Mouse (Mus musculus) hindbrain, postnatal 0 days (tissue): Measurements from ENCODE around the gene Gfer. TPM values are rescaled to one million over a fixed set of nuclear protein-coding genes. Genes with fewer than 3 reads are reported as not detected.
A peak's percentile ranks its signal among the peaks of the same experiment; 100 is the strongest.

Experiments
- ATAC-seq: fragments of 200-750 bp; cut with Nextera tagmentation; 2 replicates; pipeline ENCODE4 v1.8.0; 2017; ENCODE audit warnings: mild to moderate bottlenecking, moderate TSS enrichment, moderate library complexity
- DNase-seq: peaks from one replicate; pipeline ENCODE4 v3.0.0-alpha.2; 2015; ENCODE audit warnings: low spot score
- H3K27ac ChIP-seq: fragments of 300-500 bp; sonication (generic); 2 replicates; pipeline ENCODE4 v1.5.1; 2014; ENCODE audit warnings: mild to moderate bottlenecking
- H3K27me3 ChIP-seq: fragments of 300-500 bp; sonication (generic); 2 replicates; pipeline ENCODE4 v1.6.1; 2014; ENCODE audit warnings: low read length, mixed read lengths; ENCODE audit not compliant: insufficient read depth
- H3K36me3 ChIP-seq: fragments of 300-500 bp; sonication (generic); 2 replicates; pipeline ENCODE4 v1.6.1; 2014; ENCODE audit warnings: low read length, mixed read lengths; ENCODE audit not compliant: insufficient read depth
- H3K4me1 ChIP-seq: fragments of 300-500 bp; sonication (generic); 2 replicates; pipeline ENCODE4 v1.6.1; 2014; ENCODE audit warnings: antibody characterized with exemption, low read length, mixed read lengths; ENCODE audit not compliant: insufficient read depth
- H3K4me2 ChIP-seq: fragments of 300-500 bp; sonication (generic); 2 replicates; pipeline ENCODE4 v1.6.1; 2014; ENCODE audit warnings: low read depth, mild to moderate bottlenecking, low read length, moderate library complexity, mixed read lengths
- H3K4me3 ChIP-seq: fragments of 300-500 bp; sonication (generic); 2 replicates; pipeline ENCODE4 v1.5.1; 2014; ENCODE audit warnings: low read length
- H3K9ac ChIP-seq: fragments of 300-500 bp; sonication (generic); replicated peaks from 2 replicates; pipeline ENCODE4 v1.6.1; 2014; ENCODE audit warnings: mild to moderate bottlenecking, low read length, moderate library complexity, mixed read lengths
- H3K9me3 ChIP-seq: fragments of 300-500 bp; sonication (generic); 2 replicates; pipeline ENCODE4 v1.6.1; 2016; ENCODE audit warnings: low read length, mixed read lengths
- CTCF ChIP-seq: IDR thresholded peaks from 2 replicates; pipeline ENCODE4 v1.5.1; 2016; ENCODE audit warnings: antibody characterized with exemption, control low read depth, low read depth
- WGBS: fragments of 180-500 bp; shearing (Covaris S2); extraction: QIAGEN DNeasy Blood & Tissue Kit; methylation state at CpG from one replicate; pipeline ENCODE4 v1.1.7; 2014; 5-methylcytosine and 5-hydroxymethylcytosine counted together
- polyA plus RNA-seq: library from polyadenylated mRNA; unstranded; fragments of >200 nt; fragmentation: Nextera tagmentation; extraction: Ambion mirVana; gene quantifications from 2 replicates; pipeline ENCODE4 v1.2.1, GENCODE M21; 2015
- total RNA-seq: library from RNA; depleted of rRNA; stranded (reverse); fragments of >200 nt; gene quantifications from 2 replicates; pipeline ENCODE4 v1.2.3, GENCODE M21; 2014; rRNA removed

The Gfer gene
- total and polyA plus RNA-seq, 2 experiments from 2014 or later: 26.1 to 39.7 TPM

GRCm38 (mm10) chr17:24645916-24646315, 50.0 kb downstream of the Gfer start:
- H3K9ac ChIP-seq: no peak overlapping the region
- H3K4me1 ChIP-seq: peaks cover 4% of the 10 kb centered on the region; the same call in 1 of the 2 replicates
- no peak for TF ChIP-seq CTCF
- H3K4me3 ChIP-seq: no peak overlapping the region
- no peak overlapping the region for H3K4me2 ChIP-seq
- H3K27ac ChIP-seq: 0 out of 2 replicates have a peak overlapping the region, but pooled peaks have one; percentile 11
- DNase-seq (no peak), ATAC-seq (no peak)
- H3K9me3 ChIP-seq: no peaks in the 10 kb centered on the region
- WGBS: 83% methylated on average over 3 of the region's 3 CpGs
- no peaks in the 10 kb centered on the region for H3K36me3 ChIP-seq
- H3K27me3 ChIP-seq: no peaks in the 10 kb centered on the region

- H3K9ac ChIP-seq: no peak overlapping the region
- no peaks in the 10 kb centered on the region for H3K27me3 ChIP-seq
- DNase-seq: no peak
- H3K36me3 ChIP-seq: 0 out of 2 replicates have a peak, but pooled peaks cover under 1% of the 10 kb centered on the region
- ATAC-seq: no peak
- no peak for TF ChIP-seq CTCF
- H3K4me3 ChIP-seq: no peak overlapping the region
- peaks cover 4% of the 10 kb centered on the region; the same call in 1 of the 2 replicates for H3K4me1 ChIP-seq
- WGBS: 77% methylated on average over 9 of the region's 9 CpGs
- no peak overlapping the region for H3K4me2 ChIP-seq
- no peaks in the 10 kb centered on the region for H3K9me3 ChIP-seq
- peak overlapping the region; percentile 60; the same call in 1 of the 2 replicates for H3K27ac ChIP-seq
Measured at GRCm38 (mm10) chr17:24644875-24645721, 50.9 kb downstream of the Gfer start.

DNA sequence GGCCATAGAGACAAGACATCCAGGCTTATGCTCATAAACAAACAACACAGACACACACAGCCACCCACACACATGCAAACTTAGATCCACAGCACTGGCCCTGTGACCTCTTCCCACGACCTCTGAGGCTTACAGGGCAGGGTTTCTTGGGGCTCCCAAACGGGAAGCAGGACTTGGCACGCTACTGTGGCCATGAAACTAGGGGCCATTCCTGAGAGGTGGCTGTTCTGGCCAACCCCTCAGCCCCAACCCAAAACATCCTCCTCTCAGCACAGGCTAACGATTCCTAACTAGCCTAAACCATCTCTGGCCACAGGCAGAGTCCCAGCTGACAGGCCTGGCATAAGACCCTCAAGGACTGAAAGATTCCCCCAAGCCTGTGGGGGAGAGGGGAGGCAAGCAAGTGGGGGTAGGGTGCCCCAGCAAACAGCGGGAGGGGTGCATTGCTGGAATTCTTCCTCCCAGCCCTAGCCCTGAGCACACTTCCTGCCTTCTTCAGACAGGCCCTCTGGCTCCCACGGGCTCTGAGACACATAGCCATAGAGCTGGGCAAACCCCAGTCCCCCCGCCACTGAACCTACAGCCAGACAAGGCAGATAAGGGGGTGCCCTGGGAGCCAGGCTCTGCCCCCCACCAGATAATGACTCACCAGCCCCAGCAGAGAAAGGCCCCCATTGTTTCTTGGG, 51.8 kb downstream of the Gfer start:
- no peak overlapping the region for H3K9ac ChIP-seq
- H3K27me3 ChIP-seq: no peaks in the 10 kb centered on the region
- 61% methylated on average over 6 of the region's 7 CpGs for WGBS
- no peak for TF ChIP-seq CTCF
- DNase-seq (no peak), ATAC-seq (no peak)
- H3K4me1 ChIP-seq: no peaks in the 10 kb centered on the region
- H3K4me3 ChIP-seq: no peak overlapping the region
- H3K36me3 ChIP-seq: 0 out of 2 replicates have a peak, but pooled peaks cover 10% of the 10 kb centered on the region
- no peaks in the 10 kb centered on the region for H3K9me3 ChIP-seq
- H3K27ac ChIP-seq: peak overlapping the region; percentile 60; the same call in 1 of the 2 replicates
- no peak overlapping the region for H3K4me2 ChIP-seq

Other genes starting within 250 kb of the Gfer start
Only the 30 nearest of the 32 such genes appear.
- gene Pgp, start 225.8 kb downstream of the Gfer start, total RNA-seq: 71.7 and 74.1 TPM in 2 replicates
- 94.1 and 97.6 TPM in 2 replicates for gene Pgp, start 225.8 kb downstream of the Gfer start, polyA plus RNA-seq
- 0.47 and 4.0 TPM in 2 replicates for gene Bricd5, start 222.3 kb downstream of the Gfer start, total RNA-seq
- gene Bricd5, start 222.3 kb downstream of the Gfer start, polyA plus RNA-seq: 1.3 and 1.4 TPM in 2 replicates
- gene Mlst8, start 217.1 kb downstream of the Gfer start, total RNA-seq: 45.9 and 55.3 TPM in 2 replicates
- gene Mlst8, start 217.1 kb downstream of the Gfer start, polyA plus RNA-seq: 26.3 and 26.4 TPM in 2 replicates
- 152 and 163 TPM in 2 replicates for gene Caskin1, start 207.6 kb downstream of the Gfer start, total RNA-seq
- 42.1 and 43.7 TPM in 2 replicates for gene Caskin1, start 207.6 kb downstream of the Gfer start, polyA plus RNA-seq
- 159 and 165 TPM in 2 replicates for gene Traf7, start 168.2 kb downstream of the Gfer start, total RNA-seq
- 64.0 and 66.1 TPM in 2 replicates for gene Traf7, start 168.2 kb downstream of the Gfer start, polyA plus RNA-seq
- 2.7 and 4.0 TPM in 2 replicates for gene Rab26, start 161.9 kb downstream of the Gfer start, total RNA-seq
- gene Rab26, start 161.9 kb downstream of the Gfer start, polyA plus RNA-seq: 10.6 and 14.7 TPM in 2 replicates
- 87.9 and 99.2 TPM in 2 replicates for gene Pkd1, start 146.3 kb downstream of the Gfer start, total RNA-seq
- 14.9 and 16.0 TPM in 2 replicates for gene Pkd1, start 146.3 kb downstream of the Gfer start, polyA plus RNA-seq
- 98.0 and 114 TPM in 2 replicates for gene Tsc2, start 63.5 kb downstream of the Gfer start, total RNA-seq
- gene Tsc2, start 63.5 kb downstream of the Gfer start, polyA plus RNA-seq: 45.7 and 51.2 TPM in 2 replicates
- gene Nthl1, start 63.5 kb downstream of the Gfer start, total RNA-seq: 4.2 and 5.6 TPM in 2 replicates
- gene Nthl1, start 63.5 kb downstream of the Gfer start, polyA plus RNA-seq: 7.2 and 7.8 TPM in 2 replicates
- gene Slc9a3r2, start 45.8 kb downstream of the Gfer start, total RNA-seq: 72.8 and 91.1 TPM in 2 replicates
- 57.6 and 60.6 TPM in 2 replicates for gene Slc9a3r2, start 45.8 kb downstream of the Gfer start, polyA plus RNA-seq
- 0.78 TPM in 1 of 2 replicates, not detected in the other for gene Npw, start 37.7 kb downstream of the Gfer start, total RNA-seq
- 0.65 and 0.81 TPM in 2 replicates for gene Npw, start 37.7 kb downstream of the Gfer start, polyA plus RNA-seq
- gene Zfp598, start 26.5 kb downstream of the Gfer start, total RNA-seq: 40.9 and 47.0 TPM in 2 replicates
- 14.2 and 14.6 TPM in 2 replicates for gene Zfp598, start 26.5 kb downstream of the Gfer start, polyA plus RNA-seq
- gene Syngr3, start 6.2 kb downstream of the Gfer start, total RNA-seq: 331 and 347 TPM in 2 replicates
- 280 and 294 TPM in 2 replicates for gene Syngr3, start 6.2 kb downstream of the Gfer start, polyA plus RNA-seq
- gene Noxo1, start 78 bp upstream of the Gfer start, total RNA-seq: 6.1 and 8.1 TPM in 2 replicates
- 1.4 and 2.2 TPM in 2 replicates for gene Noxo1, start 78 bp upstream of the Gfer start, polyA plus RNA-seq
- 53.2 and 55.2 TPM in 2 replicates for gene Tbl3, start 11.5 kb upstream of the Gfer start, total RNA-seq
- 43.5 and 49.2 TPM in 2 replicates for gene Tbl3, start 11.5 kb upstream of the Gfer start, polyA plus RNA-seq
- not detected in 2 replicates for gene Rnf151, start 21.9 kb upstream of the Gfer start, total RNA-seq
- not detected in 2 replicates for gene Rnf151, start 21.9 kb upstream of the Gfer start, polyA plus RNA-seq
- 2,181 and 2,600 TPM in 2 replicates for gene Rps2, start 22.0 kb upstream of the Gfer start, total RNA-seq
- gene Rps2, start 22.0 kb upstream of the Gfer start, polyA plus RNA-seq: 809 and 820 TPM in 2 replicates
- gene Ndufb10, start 28.3 kb upstream of the Gfer start, total RNA-seq: 135 and 157 TPM in 2 replicates
- 353 and 356 TPM in 2 replicates for gene Ndufb10, start 28.3 kb upstream of the Gfer start, polyA plus RNA-seq
- 1.3 TPM in 1 of 2 replicates, not detected in the other for gene Rpl3l, start 31.7 kb upstream of the Gfer start, total RNA-seq
- 0.41 and 0.52 TPM in 2 replicates for gene Rpl3l, start 31.7 kb upstream of the Gfer start, polyA plus RNA-seq
- 17.0 and 19.6 TPM in 2 replicates for gene Msrb1, start 40.5 kb upstream of the Gfer start, total RNA-seq
- gene Msrb1, start 40.5 kb upstream of the Gfer start, polyA plus RNA-seq: 22.7 and 25.5 TPM in 2 replicates
- not detected in 2 replicates for gene Hs3st6, start 56.8 kb upstream of the Gfer start, total RNA-seq
- gene Hs3st6, start 56.8 kb upstream of the Gfer start, polyA plus RNA-seq: 0.43 and 0.47 TPM in 2 replicates
- not detected in 2 replicates for gene Meiob, start 108.1 kb upstream of the Gfer start, total RNA-seq
- 0.10 TPM in 1 of 2 replicates, not detected in the other for gene Meiob, start 108.1 kb upstream of the Gfer start, polyA plus RNA-seq
- gene Hagh, start 144.0 kb upstream of the Gfer start, total RNA-seq: 64.8 and 93.5 TPM in 2 replicates
- 82.4 and 84.2 TPM in 2 replicates for gene Hagh, start 144.0 kb upstream of the Gfer start, polyA plus RNA-seq
- gene Fahd1, start 154.2 kb upstream of the Gfer start, total RNA-seq: 16.6 and 25.7 TPM in 2 replicates
- 20.2 and 22.2 TPM in 2 replicates for gene Fahd1, start 154.2 kb upstream of the Gfer start, polyA plus RNA-seq
- 0.52 TPM in 1 of 2 replicates, not detected in the other for gene Igfals, start 169.8 kb upstream of the Gfer start, total RNA-seq
- gene Igfals, start 169.8 kb upstream of the Gfer start, polyA plus RNA-seq: 0.18 and 0.29 TPM in 2 replicates
- 35.7 and 52.7 TPM in 2 replicates for gene Nubp2, start 190.2 kb upstream of the Gfer start, total RNA-seq
- 63.5 and 65.0 TPM in 2 replicates for gene Nubp2, start 190.2 kb upstream of the Gfer start, polyA plus RNA-seq
- 122 and 135 TPM in 2 replicates for gene Spsb3, start 190.5 kb upstream of the Gfer start, total RNA-seq
- 90.6 and 94.9 TPM in 2 replicates for gene Spsb3, start 190.5 kb upstream of the Gfer start, polyA plus RNA-seq
- 34.9 and 49.5 TPM in 2 replicates for gene Eme2, start 198.9 kb upstream of the Gfer start, total RNA-seq
- 21.4 and 24.3 TPM in 2 replicates for gene Eme2, start 198.9 kb upstream of the Gfer start, polyA plus RNA-seq
- 37.8 and 58.3 TPM in 2 replicates for gene Mrps34, start 199.0 kb upstream of the Gfer start, total RNA-seq
- 124 and 136 TPM in 2 replicates for gene Mrps34, start 199.0 kb upstream of the Gfer start, polyA plus RNA-seq
- gene Nme3, start 200.3 kb upstream of the Gfer start, total RNA-seq: 66.1 and 67.0 TPM in 2 replicates
- gene Nme3, start 200.3 kb upstream of the Gfer start, polyA plus RNA-seq: 92.6 and 95.1 TPM in 2 replicates